Mouse (Mus musculus) MEL (cell line): ENCODE measurements around the gene Gria1.

ENCODE experiments used
- CTCF ChIP-seq, 3 experiments: IDR thresholded peaks in 2 of 3; conservative IDR thresholded peaks in 1 of 3; 2 replicates each; pipeline ENCODE4 v1.5.1; 2011 to 2012; ENCODE audit warnings: low read length in 3 of 3, low read depth in 2 of 3, mild to moderate bottlenecking in 2 of 3, improper control_type of control experiment in 1 of 3, inconsistent platforms in 1 of 3, mixed read lengths in 1 of 3, moderate library complexity in 1 of 3; ENCODE audit not compliant: control insufficient read depth in 1 of 3, insufficient read depth in 1 of 3, poor library complexity in 1 of 3, severe bottlenecking in 1 of 3
- E2F4 ChIP-seq: IDR thresholded peaks from 2 replicates; pipeline ENCODE4 v1.6.1; 2011; ENCODE audit warnings: low read depth, low read length, improper control_type of control experiment, borderline replicate concordance
- ZKSCAN1 ChIP-seq: IDR thresholded peaks from 2 replicates; pipeline ENCODE4 v1.6.1; 2012; ENCODE audit warnings: low read depth, mild to moderate bottlenecking, inconsistent platforms, low read length, improper control_type of control experiment, moderate library complexity

GRCm38 (mm10) chr11:57248870-57249269 lies 237.7 kb downstream of the Gria1 start:
- TF ChIP-seq E2F4 (no peak), CTCF (IDR thresholded peaks at IDR 0.05 in 2 of 3, conservative IDR thresholded peaks at IDR 0.05 in 1 of 3; ENCODE audit: control insufficient read depth in 1 of 3, insufficient read depth in 1 of 3, low read depth in 2 of 3, low read length in 3 of 3, poor library complexity in 1 of 3, severe bottlenecking in 1 of 3) (no peak), ZKSCAN1 (no peak)
